Mouse (Mus musculus) C2C12 (cell line): Measurements from ENCODE around the gene Lpp. TPM values are rescaled to one million over a fixed set of nuclear protein-coding genes. Genes with fewer than 3 reads are reported as not detected.

Experiments used
- H3K27me3 ChIP-seq: one replicate; pipeline ENCODE4 v1.6.1; 2011; ENCODE audit not compliant: control insufficient read depth, insufficient read depth, insufficient read length
- H3K36me3 ChIP-seq: one replicate; pipeline ENCODE4 v1.6.1; 2011; ENCODE audit not compliant: control insufficient read depth, insufficient read depth
- H3K4me3 ChIP-seq: one replicate; pipeline ENCODE4 v1.5.1; 2011; ENCODE audit warnings: mild to moderate bottlenecking, control low read depth; ENCODE audit not compliant: poor library complexity, insufficient read depth, severe bottlenecking
- H3K79me2 ChIP-seq: one replicate; pipeline ENCODE4 v1.6.1; 2011; ENCODE audit not compliant: control insufficient read depth, insufficient read depth
- H3K79me3 ChIP-seq: one replicate; pipeline ENCODE4 v1.6.1; 2011; ENCODE audit warnings: low read depth, control low read depth
- H3ac ChIP-seq: one replicate; pipeline ENCODE3; 2011; ENCODE audit warnings: low read depth; ENCODE audit not compliant: control insufficient read depth, insufficient read length
- CEBPB ChIP-seq: IDR thresholded peaks from one replicate; pipeline ENCODE4 v1.6.1; 2011; ENCODE audit warnings: low read depth, mild to moderate bottlenecking, control low read depth, moderate library complexity
- CTCF ChIP-seq: IDR thresholded peaks from one replicate; pipeline ENCODE4 v1.5.1; 2011; ENCODE audit not compliant: control insufficient read depth, insufficient read depth, insufficient read length
- FOSL1 ChIP-seq: IDR thresholded peaks from one replicate; pipeline ENCODE4 v1.8.0; 2011; ENCODE audit warnings: mild to moderate bottlenecking, low read length; ENCODE audit not compliant: poor library complexity, insufficient read depth, severe bottlenecking
- MAX ChIP-seq: IDR thresholded peaks from one replicate; pipeline ENCODE4 v1.6.1; 2011; ENCODE audit warnings: mild to moderate bottlenecking, control low read depth
- MYOD1 ChIP-seq: IDR thresholded peaks from one replicate; pipeline ENCODE4 v1.6.1; 2011; ENCODE audit warnings: low read depth; ENCODE audit not compliant: control insufficient read depth, insufficient read length
- MYOG ChIP-seq: IDR thresholded peaks from one replicate; pipeline ENCODE4 v1.6.1; 2011; ENCODE audit not compliant: control insufficient read depth, insufficient read length; ENCODE audit errors: extremely low read depth
- USF1 ChIP-seq: IDR thresholded peaks from one replicate; pipeline ENCODE4 v1.6.1; 2011; ENCODE audit warnings: low read depth, mild to moderate bottlenecking, control low read depth, moderate library complexity
- polyA plus RNA-seq: library from polyadenylated mRNA; unstranded; fragments of >200 nt; fragmentation: generic; extraction: Trizol; gene quantifications from one replicate; pipeline ENCODE4 v1.2.1, GENCODE M21; 2012; ENCODE audit warnings: missing spikeins

Gene Lpp
- polyA plus RNA-seq, 1 experiment: 9.6 TPM

DNA sequence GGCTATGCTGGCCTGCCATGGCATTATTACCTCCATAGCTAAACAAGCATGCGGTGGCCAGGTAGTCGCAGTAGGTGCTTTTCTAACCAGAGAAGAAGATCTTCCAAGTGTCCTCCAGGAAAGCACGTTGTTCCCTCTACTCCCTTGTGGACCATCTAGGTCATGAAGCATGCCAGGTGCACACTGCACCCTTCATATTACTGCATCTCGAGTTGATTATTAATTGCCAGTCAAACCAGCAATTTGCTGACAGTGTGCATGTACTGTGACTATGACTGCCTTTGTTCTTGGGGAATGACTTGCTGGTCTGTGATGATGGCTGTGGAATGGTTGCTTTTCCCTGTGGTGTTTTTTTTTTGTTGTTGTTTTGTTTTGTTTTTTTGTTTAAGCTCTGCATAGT is 45.1 kb downstream of the Lpp start:
- Histone ChIP-seq H3K4me3 (no peak overlapping the region), H3K36me3 (no peaks in the 10 kb centered on the region), H3K27me3 (no peaks in the 10 kb centered on the region), H3ac (no peak overlapping the region), H3K79me3 (peaks cover 54% of the 10 kb centered on the region), H3K79me2 (peaks cover 95% of the 10 kb centered on the region)
- TF ChIP-seq USF1: no peak
- TF ChIP-seq FOSL1: no peak
- TF ChIP-seq CEBPB: no peak
- TF ChIP-seq CTCF: no peak
- TF ChIP-seq MYOD1: no peak
- no peak for TF ChIP-seq MYOG

DNA sequence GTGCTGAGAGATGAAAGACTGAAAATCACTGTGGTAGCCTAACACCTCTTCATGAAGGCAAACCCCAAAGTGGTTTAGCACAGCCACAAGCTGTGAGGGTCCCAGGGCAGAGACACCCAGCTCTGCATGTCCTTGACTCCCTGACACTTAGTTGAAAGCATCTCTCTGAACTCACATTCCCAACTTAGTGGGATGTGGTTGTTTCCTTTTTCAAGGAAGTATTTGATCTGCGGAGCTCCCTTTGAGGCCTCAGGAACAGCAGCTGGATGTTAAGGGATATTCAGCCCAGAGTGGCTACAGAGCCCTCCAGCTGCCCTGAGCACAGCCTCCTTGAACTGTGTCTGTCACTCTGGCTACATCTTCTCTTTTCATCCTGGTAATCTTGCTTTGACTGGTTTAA is 48.0 kb downstream of the Lpp start:
- Histone ChIP-seq H3K79me3 (peaks cover 41% of the 10 kb centered on the region), H3ac (no peak overlapping the region), H3K4me3 (no peak overlapping the region), H3K36me3 (peaks cover 17% of the 10 kb centered on the region), H3K79me2 (peaks cover 81% of the 10 kb centered on the region), H3K27me3 (no peaks in the 10 kb centered on the region)
- TF ChIP-seq CEBPB: no peak
- TF ChIP-seq MYOG: no peak
- no peak for TF ChIP-seq FOSL1
- no peak for TF ChIP-seq CTCF
- TF ChIP-seq MYOD1: no peak
- TF ChIP-seq MAX: no peak
- TF ChIP-seq USF1: no peak

DNA sequence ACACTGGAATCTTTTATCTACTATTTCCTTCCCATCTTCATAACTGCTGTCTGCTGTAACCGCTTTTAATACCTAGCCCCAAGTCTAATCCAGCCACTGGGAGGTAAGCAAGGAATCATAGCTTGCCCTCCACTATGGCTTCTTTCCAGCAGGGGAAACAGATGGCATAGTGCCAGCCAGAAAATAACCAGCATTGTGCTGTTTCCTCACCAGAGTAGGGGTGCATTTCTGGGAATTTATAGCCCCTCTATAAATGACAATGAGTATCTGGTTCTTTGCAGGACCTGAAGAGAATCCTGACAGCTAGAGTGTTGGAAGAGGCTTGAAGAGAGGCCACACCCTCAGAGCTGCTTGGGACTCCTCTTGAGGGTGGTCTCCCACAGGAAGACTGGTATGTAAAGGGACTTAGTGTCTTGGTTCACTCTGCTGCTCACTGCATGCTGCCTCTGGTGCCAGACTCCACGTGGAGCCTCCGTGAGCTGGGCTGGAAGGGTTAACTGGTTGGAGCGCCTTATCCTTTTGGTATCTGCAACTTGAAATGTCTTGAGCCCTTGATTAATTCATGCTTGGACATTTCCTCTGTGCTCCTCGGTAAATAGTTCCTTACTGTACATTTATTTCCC is 49.3 kb downstream of the Lpp start:
- Histone ChIP-seq H3K36me3 (peaks cover 22% of the 10 kb centered on the region), H3K4me3 (no peak overlapping the region), H3ac (no peak overlapping the region), H3K27me3 (no peaks in the 10 kb centered on the region), H3K79me2 (peaks cover 69% of the 10 kb centered on the region), H3K79me3 (peaks cover 29% of the 10 kb centered on the region)
- no peak for TF ChIP-seq FOSL1
- TF ChIP-seq CTCF: no peak
- TF ChIP-seq MAX: no peak
- TF ChIP-seq MYOG: no peak
- TF ChIP-seq MYOD1: no peak
- TF ChIP-seq CEBPB: no peak
- no peak for TF ChIP-seq USF1

- peaks cover 65% of the 10 kb centered on the region for H3K79me2 ChIP-seq
- H3ac ChIP-seq: no peak overlapping the region
- H3K27me3 ChIP-seq: no peaks in the 10 kb centered on the region
- peaks cover 25% of the 10 kb centered on the region for H3K79me3 ChIP-seq
- no peak for TF ChIP-seq MYOG
- TF ChIP-seq MAX: no peak
- TF ChIP-seq MYOD1: peak; percentile 30
- H3K36me3 ChIP-seq: peaks cover 22% of the 10 kb centered on the region
- H3K4me3 ChIP-seq: no peak overlapping the region
Observed at GRCm38 (mm10) chr16:24443123-24443515, 49.8 kb downstream of the Lpp start.

GRCm38 (mm10) chr16:24443555-24443954 is 50.2 kb downstream of the Lpp start:
- Histone ChIP-seq H3K27me3 (no peaks in the 10 kb centered on the region), H3K36me3 (peaks cover 22% of the 10 kb centered on the region), H3K79me2 (peaks cover 65% of the 10 kb centered on the region), H3K4me3 (no peak overlapping the region), H3ac (no peak overlapping the region), H3K79me3 (peaks cover 21% of the 10 kb centered on the region)
- TF ChIP-seq CEBPB: no peak
- no peak for TF ChIP-seq MAX
- no peak for TF ChIP-seq MYOG
- no peak for TF ChIP-seq FOSL1

- peak; percentile 18 for TF ChIP-seq CEBPB
- peak; percentile 89 for TF ChIP-seq MYOD1
- no peak for TF ChIP-seq USF1
- Histone ChIP-seq H3K36me3 (peaks cover 22% of the 10 kb centered on the region), H3K79me3 (peaks cover 23% of the 10 kb centered on the region), H3K79me2 (peaks cover 65% of the 10 kb centered on the region), H3ac (no peak overlapping the region), H3K4me3 (no peak overlapping the region), H3K27me3 (no peaks in the 10 kb centered on the region)
Observed at GRCm38 (mm10) chr16:24444818-24445217, 51.5 kb downstream of the Lpp start.
